Mouse (Mus musculus) thymus, postnatal 14 days (tissue): ENCODE results near the gene Zscan2.

Experiments
- DNase-seq: peaks from one replicate; pipeline ENCODE4 v3.0.0; 2021

The Zscan2 gene

DNA sequence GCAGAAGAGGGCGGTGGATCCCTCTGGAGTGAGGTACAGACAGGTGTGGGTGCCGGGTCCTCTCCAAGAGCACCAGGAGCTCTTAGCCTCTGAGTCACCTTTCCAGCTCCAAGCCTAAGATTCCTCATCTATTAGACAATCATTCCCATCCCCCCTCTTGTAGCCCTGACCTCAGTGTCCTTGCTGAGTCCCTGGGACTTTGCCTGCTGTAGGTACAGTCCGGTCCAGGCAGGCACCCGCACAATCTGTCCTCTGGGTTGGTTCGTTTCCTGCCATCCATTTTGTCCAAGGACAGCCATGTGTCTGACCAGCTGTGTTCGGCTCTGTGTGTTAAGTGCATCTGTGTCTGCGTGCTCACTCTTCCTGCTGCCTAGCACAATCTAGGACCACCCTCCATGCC lies 27.9 kb downstream of the Zscan2 start:
- DNase-seq: peak; percentile 34

DNA sequence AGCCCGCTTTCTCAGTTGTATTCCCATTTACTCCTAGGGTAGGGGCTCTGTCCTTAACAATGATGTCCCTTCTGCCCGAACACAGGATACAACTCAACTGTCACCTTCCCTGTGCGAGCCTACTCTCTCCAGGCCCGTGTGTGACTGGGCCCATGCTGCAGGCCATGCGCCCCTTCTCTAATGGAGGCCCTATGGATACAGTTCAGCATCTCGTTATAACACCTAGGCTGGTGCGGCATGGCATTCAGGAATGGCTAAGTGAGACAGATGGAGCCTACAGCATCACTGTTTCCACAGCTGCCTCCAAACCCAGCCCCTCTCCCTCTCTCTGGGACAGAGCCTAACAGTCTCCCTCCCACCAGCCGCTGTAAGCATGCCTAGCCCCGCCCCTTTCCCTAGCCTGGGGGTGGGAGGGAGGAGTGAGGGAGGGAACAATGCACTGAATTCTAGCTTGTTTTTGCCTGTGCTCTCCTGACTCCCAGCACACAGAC lies 28.3 kb downstream of the Zscan2 start:
- DNase-seq: peak; percentile 68

DNA sequence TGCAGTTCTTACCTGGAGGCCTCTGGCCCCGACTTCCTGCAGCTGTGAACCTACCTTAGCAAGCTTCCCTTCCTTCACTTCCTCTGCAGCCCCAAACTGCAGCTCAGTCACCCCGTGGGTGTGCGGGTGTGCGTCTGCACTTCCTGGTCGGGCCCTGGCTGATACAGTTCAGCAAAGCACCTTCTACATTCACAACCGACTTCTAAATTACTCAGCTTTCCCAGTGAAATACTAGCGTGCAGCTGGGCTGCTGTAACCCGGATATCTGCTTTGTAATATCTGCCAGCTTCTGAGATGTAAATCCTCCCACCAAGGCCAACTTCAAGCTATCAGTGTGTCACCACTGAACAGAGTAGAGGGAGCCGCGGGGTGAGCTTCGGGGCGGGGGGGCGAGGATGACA lies 29.1 kb downstream of the Zscan2 start:
- DNase-seq: peak; percentile 90

DNA sequence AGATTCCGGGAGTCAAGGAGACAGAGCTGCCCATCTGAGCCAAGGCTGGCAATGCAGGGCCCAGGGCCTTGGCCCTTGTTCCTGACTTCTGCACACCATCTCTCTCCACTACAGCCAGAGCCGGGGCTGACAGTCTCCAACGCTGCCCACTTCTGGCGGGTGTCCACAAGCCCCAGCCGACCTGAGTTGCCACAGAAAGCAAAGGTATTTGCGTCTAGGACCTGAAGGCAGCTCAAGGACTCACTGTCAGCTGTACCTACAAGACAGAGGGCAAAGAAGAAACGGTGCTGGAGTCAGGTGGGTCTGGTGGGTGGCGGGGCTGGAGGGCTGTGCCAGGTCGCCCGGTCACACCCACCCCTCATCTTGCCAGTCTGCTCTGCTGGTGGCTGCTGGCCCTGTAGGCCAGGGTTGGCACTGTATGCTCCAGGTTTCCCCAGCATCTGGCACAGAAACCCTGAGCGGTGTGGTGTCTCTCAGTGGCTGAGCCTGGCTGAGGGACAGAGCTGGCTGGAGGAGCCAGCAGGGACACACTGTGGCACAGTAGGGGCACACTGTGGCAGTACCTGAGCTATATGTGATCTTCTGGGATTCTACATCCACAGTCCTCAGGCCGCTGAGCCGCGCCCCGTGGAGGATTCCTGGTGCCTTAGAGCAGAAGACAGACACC lies 32.5 kb downstream of the Zscan2 start:
- no peak for DNase-seq

DNA sequence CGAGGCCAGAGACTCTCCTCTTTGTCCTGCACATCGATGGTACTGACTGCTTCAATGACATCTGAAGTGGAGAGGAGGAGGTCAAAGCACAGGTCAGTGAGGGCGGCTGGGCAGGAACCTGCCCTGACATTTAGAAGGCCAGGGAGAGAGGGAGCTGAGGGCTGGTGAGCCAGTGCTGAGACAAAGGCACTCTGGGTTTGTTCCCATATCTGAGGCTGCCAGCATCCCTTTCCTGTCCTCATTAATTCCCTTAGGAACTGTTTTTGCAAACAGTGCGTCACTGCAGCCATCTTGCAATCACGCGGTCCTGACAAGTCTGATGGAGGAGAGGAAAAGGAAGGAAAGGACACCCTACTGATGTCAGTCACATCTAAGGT lies 33.0 kb downstream of the Zscan2 start:
- DNase-seq: no peak

DNA sequence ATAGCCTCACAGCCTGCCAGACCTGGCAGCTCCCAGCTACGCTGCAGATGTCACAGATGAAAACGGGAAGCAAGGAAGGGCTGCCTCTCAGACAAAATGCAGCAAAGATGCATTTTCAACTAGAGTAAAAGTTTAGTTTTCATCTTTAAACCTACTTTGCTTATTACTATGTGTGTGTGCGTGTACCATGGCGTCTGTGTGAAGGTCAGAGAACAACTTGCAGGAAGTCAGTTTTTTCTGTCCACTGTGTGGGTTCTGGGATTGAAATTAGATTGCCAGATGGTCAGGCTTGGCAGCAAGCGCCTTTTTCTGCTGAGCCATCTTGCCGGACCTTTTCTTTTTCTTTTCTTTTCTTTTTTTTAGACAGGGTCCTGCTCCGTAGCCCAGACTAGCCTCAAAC lies 33.5 kb downstream of the Zscan2 start:
- DNase-seq: no peak

DNA sequence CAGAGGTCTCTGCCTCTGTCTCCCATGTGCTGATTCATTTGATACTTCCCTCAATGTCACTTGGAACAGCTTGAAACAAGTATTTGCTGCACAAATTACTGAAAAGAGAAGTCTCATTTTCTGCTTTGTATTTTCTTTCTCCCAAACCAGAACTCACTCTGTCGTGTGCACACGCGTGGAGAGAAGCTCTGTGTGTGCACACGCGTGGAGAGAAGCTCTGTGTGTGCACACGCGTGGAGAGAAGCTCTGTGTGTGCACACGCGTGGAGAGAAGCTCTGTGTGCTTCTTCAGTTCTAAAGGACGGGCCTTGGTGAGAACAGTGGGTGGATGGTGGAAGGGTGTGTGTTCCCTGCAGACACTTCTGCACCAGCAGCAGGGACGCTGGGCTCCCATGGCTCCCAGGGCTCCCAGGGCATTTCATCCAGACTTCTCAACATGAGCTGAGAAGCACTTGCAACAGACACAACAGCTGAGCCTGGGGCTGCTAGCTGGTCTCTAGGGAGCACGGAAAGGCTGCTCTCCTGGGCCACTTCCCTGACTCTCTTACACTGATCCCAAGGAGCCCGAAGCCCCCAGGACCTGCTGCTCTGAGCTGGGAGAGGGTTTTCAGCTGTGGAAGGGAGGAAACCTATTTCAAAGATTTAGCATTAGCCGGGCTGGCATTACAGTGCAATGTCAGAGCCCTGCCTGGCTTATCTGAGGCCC lies 34.2 kb downstream of the Zscan2 start:
- DNase-seq: no peak

DNA sequence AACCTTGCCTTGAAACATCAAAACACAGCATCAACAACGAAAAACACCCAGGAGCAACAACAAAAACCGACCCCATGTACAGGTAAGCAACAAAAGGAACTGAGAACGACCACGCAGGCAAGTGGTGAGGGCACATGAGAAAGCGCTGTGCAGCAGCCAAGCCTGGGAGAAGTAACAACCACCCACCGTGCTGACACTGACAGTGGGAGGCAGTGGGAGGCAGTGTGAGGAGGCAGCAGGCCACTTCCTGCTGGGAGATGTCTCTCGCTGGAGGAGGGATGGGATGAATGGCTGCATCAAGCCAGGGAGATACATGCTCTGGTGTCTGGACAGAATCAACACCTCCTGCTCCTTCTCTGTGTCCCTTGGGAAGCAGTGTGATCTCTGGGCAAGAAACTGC lies 36.4 kb downstream of the Zscan2 start:
- DNase-seq: no peak

DNA sequence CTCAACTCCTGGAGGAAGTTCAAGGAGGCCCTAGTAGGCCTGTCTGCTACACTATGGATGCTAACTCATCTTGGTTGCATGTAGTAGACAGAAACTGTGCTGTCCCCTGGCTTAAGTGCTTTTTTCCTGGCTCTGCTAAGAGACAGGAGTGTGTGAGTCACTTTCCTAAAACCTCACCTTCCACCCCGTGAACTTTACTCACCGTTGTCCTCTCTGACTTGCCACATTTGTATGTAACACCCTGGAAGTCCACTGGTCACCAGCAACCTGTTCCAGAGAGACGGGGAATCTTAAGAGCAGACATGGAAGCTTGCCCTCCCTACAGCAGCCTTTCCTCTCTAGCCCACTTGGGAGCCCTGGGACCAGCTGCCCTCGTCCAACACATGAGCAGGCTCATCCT lies 37.0 kb downstream of the Zscan2 start:
- DNase-seq: no peak

DNA sequence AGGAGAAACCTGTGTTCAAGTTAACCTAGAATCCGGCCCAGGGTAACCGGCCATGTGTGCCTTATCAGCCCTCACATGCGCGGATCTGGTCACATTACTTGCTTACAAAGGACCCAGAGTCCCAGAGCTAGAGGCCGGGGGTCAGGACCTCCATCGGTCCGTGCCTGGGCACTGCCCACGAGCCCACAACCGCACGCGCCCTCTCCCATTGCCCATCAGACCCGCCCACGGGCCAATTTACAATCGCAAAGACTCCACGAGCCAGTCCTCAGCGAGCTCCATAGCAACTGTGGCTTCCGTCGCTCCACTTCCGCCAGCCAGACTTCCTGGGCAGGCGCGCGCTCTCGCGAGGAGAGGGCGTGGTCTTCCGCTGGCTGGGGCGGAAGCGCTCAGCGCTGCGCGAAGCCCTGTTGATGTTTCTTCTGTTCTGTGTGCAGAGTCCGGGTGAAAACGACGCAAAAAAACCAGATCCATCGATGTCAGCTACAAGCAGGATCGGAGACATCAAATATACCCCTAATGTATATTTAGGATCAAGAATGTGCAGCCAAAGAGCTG lies 40.3 kb downstream of the Zscan2 start, which contains the start of gene Wdr73:
Wdr73 (minus strand) TSS at position 326 of the 558 bp plus-strand sequence.
- peak; percentile 94 for DNase-seq

DNA sequence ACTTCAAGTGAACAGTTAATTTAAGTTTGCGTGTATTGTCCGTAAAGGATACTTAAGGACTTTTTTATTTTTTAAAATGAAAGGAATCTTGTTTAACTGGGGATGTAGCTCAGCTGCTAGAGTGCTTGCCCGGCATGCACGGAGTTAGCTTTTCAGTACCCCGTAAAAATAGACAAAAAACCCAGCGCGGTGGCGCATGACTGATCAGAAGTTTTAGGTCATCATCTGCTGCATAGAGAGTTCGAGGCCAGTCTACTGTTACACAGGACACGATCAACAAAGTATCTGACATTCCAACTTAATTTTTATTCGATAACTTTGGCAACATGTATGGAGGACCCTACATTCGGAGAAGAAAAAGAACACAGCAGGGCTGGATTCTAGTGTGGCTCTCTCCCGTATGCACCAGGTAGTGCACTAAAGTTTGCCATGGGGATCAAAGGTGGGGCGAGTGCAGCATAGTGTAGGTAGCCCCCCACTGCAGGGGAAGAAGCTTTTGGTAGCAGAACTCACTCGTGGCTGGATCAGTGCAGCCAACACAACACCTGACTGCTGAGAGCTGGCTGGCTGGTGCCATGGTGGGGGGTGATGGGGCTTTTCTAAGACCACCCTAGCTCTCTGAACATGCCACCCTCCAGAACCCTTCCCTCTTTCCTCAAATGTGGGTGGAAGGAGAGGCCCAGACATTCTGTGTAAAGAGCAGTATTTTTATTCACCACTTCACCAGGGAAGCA lies 41.0 kb downstream of the Zscan2 start:
- peak; percentile 36 for DNase-seq

DNA sequence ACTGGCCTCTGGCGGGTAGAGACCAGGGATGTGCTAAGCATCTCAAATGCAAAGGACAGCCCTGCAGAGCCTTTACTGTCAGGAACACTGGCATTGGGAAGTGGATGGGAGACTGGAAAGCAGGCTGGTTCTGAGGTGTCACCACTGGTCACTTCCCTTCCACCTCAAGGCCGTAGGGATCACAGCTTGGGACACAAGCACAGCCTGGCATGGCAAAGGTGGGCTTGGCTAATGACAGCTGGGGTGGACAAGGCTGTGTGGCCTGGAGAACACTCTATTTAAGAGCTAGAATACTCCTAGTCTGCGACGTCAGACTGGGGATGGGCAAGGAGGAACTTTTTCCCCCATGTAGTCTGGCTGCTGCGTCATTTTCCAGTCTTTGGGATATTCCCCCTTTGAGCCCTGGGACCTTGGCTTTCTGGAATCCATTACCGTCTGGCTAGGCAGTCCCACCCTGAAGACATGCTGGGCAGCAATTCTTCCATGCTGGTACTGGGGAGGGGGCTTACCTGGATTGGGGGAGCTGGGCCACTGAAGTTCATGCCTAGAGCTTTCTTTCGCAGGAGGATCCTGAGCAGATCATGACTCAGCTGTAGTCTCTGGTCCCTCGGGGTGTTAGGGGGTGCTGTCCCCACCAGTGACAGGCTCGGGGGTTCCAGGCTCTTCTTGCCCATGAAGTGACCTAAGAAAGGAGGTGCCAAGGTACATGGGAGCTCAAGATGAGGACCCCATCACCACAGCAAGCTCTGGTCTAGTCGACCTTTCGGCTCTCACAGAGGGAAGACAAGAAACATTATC lies 43.1 kb downstream of the Zscan2 start:
- no peak for DNase-seq

DNA sequence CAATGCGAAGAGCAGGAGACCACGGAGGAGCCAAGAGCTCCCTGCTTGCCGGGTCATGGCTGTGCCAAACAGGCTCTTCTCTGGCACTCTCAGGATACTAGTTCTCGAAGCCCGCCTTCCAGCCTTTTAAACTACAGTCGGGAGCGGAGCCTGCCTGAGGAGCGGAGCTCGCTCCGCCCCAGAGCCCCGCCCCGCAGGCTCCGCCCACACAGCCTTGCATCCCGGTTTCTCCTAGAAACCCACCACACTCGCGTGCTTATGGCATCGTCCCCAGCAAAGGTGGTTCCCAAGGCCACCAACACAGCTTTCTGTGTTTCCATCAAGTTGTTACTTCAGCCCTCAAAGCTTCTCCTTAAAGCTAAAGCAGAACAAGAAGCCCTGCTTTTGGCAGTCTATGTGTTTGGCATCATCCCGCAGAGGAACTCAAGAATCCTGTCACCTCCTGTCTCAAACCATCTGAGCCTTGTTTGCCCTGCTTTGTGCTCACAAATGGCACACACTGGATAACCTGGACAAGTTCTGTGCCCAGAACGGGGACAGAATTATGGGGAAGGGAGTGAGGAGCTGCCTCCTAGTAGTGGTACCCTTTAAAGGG lies 44.3 kb downstream of the Zscan2 start, which contains the start of gene Nmb:
Nmb (minus strand) TSS at position 156 of the 595 bp plus-strand sequence.
- DNase-seq: peak; percentile 78

DNA sequence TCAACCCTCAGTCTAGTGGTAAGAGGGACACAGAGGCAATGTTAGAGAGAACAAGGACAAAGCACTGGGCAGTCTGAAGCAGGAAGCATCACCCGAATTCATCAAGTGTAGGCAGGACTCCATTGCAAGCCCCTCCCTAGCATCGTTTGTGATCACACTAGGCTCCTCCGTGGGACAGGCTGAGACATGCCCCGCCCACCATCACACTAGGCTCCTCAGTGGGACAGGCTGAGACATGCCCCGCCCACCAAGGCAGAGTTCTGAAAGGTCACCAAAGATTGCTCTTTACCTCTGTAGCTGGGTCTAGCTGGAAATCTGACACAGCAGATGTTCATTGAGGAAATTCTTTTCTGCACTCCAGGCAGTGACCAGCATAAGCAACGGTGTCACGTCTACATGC lies 50.3 kb downstream of the Zscan2 start:
- DNase-seq: no peak

DNA sequence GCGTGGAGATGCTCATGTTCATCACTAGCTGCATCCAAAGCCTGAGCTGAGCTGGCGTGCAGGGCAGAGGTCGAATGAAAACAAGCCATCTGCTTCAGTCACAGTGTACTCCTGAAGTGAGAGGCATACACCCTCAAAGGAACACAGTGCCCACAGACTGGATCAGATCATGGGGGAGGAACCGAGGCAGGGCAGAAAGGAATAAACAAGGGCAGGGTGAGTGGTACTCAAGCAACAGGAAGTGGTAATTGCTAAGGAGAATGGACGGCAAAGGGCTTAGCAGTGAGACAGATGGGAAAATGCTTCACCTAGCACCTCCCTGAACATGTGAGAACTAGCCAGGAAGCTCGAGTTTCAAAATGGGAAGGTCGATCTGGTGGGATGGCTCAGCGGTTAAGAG lies 51.8 kb downstream of the Zscan2 start:
- no peak for DNase-seq

DNA sequence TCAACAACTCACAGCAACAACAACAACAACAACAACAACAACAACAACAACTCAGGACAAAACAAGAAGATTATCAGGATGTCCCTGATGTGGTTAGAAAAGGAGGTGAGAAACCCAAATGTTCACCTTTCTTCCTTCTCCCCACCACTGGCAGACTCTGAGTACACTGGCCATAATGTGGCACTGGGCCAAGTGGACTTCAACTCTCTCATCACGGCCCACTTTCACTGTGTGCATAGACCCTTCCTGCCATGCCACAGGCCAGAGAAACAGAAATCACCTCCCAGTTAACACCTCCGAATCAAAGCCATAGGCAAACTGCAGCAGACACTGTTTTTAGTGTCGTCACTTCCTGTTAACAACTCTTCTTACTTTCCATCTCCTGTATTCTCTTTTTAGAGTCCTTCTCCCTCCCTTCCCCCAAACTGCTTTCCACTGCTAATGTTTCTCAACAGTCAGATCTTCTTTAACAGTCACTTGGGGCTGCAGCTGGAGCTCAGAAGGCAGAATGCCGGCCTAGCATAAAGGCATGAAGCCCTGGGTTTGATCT lies 57.3 kb downstream of the Zscan2 start:
- DNase-seq: peak; percentile 28

DNA sequence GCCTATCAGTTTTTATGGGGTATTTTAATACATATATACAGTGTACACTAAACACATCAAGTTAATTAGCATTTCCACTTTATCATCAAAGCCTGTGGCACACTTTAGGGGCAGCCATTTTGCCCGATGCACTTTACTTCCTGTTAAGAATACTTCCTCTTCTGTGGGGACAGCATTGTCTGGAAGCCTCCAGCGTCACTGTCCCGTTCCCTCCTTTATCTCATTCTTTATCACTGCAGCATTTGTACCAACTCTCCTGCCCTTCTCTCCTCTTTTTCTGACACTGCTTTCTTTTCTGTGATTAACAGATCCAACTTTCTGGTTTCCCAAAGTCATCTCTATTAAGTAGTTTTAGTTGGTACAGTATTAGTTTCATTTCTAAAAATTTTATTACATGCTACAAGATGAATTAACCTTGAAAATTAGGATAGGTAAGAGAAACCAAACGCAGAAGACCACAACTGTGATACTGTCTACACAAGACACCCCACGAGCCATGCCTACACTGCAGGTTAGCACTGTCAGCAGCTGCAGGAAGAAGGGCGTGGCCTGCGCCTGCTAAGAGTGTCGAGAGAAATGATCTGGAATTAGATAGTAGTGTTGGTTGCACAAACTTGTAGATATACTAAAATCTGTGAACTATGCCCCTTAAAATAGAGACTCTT lies 58.4 kb downstream of the Zscan2 start:
- DNase-seq: peak; percentile 71

DNA sequence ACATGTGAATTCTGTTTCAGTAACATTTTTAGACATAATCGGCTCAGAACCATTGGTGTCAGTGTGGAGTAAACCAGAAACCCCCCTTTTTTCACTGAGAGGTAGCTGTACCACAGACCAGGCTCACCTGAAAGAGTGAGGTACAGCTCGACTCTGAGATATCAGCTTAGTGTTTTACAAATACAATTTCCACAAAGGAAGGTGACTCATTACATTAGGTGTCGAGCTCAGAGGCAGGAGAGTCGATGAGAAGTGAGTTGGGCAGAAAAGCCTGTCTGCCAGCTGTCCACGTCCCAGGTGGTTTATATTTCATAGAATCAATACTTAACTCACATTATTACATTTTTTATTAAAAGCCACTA lies 58.9 kb downstream of the Zscan2 start:
- DNase-seq: no peak

DNA sequence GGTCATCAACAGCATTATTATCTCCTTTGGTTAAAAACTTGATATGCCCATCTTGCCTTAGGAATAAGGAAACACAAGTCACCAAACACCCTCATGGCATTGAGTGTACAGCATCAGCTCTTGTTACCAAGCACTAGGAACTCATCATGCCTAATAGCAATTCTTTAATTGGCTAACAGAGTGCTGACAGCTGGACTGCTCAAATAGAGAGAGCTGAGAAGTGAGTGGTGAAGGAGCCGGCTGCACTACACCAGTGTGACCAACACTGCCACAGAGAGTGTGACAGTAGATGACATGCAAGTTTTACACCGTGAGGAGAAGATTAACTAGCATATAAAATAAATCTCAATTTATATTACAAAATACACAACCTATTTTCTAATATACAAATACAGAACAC lies 62.4 kb downstream of the Zscan2 start:
- no peak for DNase-seq
